Mouse (Mus musculus) myocyte (in vitro differentiated cells): ENCODE results near the gene Siva1.

Experiments used
- E2F4 ChIP-seq: IDR thresholded peaks from one replicate; pipeline ENCODE4 v1.6.1; 2011; ENCODE audit warnings: mild to moderate bottlenecking, control low read depth, moderate library complexity; ENCODE audit not compliant: insufficient read depth
- MYOD1 ChIP-seq, 3 experiments: IDR thresholded peaks; one replicate each; pipeline ENCODE4 v1.6.1; 2011; ENCODE audit warnings: control low read depth in 2 of 3, low read depth in 2 of 3, mild to moderate bottlenecking in 2 of 3, moderate library complexity in 1 of 3; ENCODE audit not compliant: insufficient read length in 2 of 3, control insufficient read depth in 1 of 3
- MYOG ChIP-seq, 3 experiments: IDR thresholded peaks; one replicate each; pipeline ENCODE4 v1.6.1; 2011; ENCODE audit warnings: control low read depth in 2 of 3, low read depth in 2 of 3, mild to moderate bottlenecking in 2 of 3; ENCODE audit not compliant: insufficient read length in 2 of 3, control insufficient read depth in 1 of 3, insufficient read depth in 1 of 3
- POLR2A ChIP-seq: IDR thresholded peaks from one replicate; pipeline ENCODE4 v1.6.1; 2011; ENCODE audit warnings: low read depth, mild to moderate bottlenecking, control low read depth, moderate library complexity; ENCODE audit not compliant: insufficient read length
- POLR2AphosphoS2 ChIP-seq: IDR thresholded peaks from one replicate; pipeline ENCODE4 v1.6.1; 2011; ENCODE audit warnings: low read depth, control low read depth; ENCODE audit not compliant: insufficient read length
- REST ChIP-seq: IDR thresholded peaks from one replicate; pipeline ENCODE4 v1.6.1; 2011; ENCODE audit warnings: mild to moderate bottlenecking, control low read depth, moderate library complexity; ENCODE audit not compliant: insufficient read depth, insufficient read length
- USF1 ChIP-seq: IDR thresholded peaks from one replicate; pipeline ENCODE4 v1.6.1; 2011; ENCODE audit warnings: low read depth, mild to moderate bottlenecking, control low read depth, moderate library complexity

- TF ChIP-seq POLR2AphosphoS2 (no peak), POLR2A (no peak), REST (no peak), USF1 (no peak), MYOG (IDR thresholded peaks at IDR 0.05; ENCODE audit: control insufficient read depth in 1 of 3, insufficient read depth in 1 of 3, insufficient read length in 2 of 3, low read depth in 2 of 3) (no peak), E2F4 (no peak), MYOD1 (IDR thresholded peaks at IDR 0.05; ENCODE audit: control insufficient read depth in 1 of 3, insufficient read length in 2 of 3, low read depth in 2 of 3) (no peak)
These were observed 19.2 kb downstream of the Siva1 start for GRCm38 (mm10) chr12:112663716-112664115.
